Mouse (Mus musculus): ENCODE data around the gene Pcca.

Pcca gene

GRCm38 (mm10) chr14:122936460-122936859 is 402.3 kb downstream of the Pcca start:
- no peak for DNase-seq (ENCODE audit: low read depth, low spot score)
